Mouse (Mus musculus) CH12.LX (cell line): ENCODE results near the gene Slc25a16. TPM values are rescaled to one million over a fixed set of nuclear protein-coding genes. Genes with fewer than 3 reads are reported as not detected.

Experiments
- DNase-seq: peaks from one replicate; pipeline ENCODE4 v3.0.0-alpha.2; 2013; ENCODE audit errors: extremely low read depth
- H3K27ac ChIP-seq: 2 replicates; pipeline ENCODE4 v1.5.1; 2012; ENCODE audit warnings: low read depth, mild to moderate bottlenecking, control low read depth, moderate library complexity; ENCODE audit not compliant: insufficient read depth
- H3K27me3 ChIP-seq: replicated peaks from 2 replicates; pipeline ENCODE3; 2012; ENCODE audit warnings: inconsistent platforms
- H3K36me3 ChIP-seq, 2 experiments: replicated peaks in 1 of 2; 2 replicates each; pipeline versions ENCODE3 to v1.6.1; 2012; ENCODE audit warnings: inconsistent platforms in 1 of 2, low read length in 1 of 2, mild to moderate bottlenecking in 1 of 2, mixed read lengths in 1 of 2, moderate library complexity in 1 of 2; ENCODE audit not compliant: control insufficient read depth in 1 of 2, insufficient read depth in 1 of 2
- H3K4me1 ChIP-seq, 2 experiments: 2 replicates each; pipeline ENCODE4 v1.6.1; 2012; ENCODE audit warnings: inconsistent platforms in 1 of 2, moderate library complexity in 1 of 2; ENCODE audit not compliant: insufficient read depth in 2 of 2, control insufficient read depth in 1 of 2
- H3K4me2 ChIP-seq: 2 replicates; pipeline ENCODE4 v1.6.1; 2012; ENCODE audit warnings: low read depth, mild to moderate bottlenecking, control low read depth; ENCODE audit not compliant: poor library complexity, insufficient read depth, severe bottlenecking
- H3K4me3 ChIP-seq, 3 experiments: fragments of 150-350 bp in 1 of 3; sonication (generic) in 1 of 3; replicated peaks in 1 of 3; 2 replicates each; pipeline versions ENCODE3 to v1.5.1; 2011 to 2012; ENCODE audit warnings: low read depth in 2 of 3, low read length in 2 of 3, mild to moderate bottlenecking in 2 of 3, moderate library complexity in 2 of 3, control low read depth in 1 of 3, improper control_type of control experiment in 1 of 3, inconsistent platforms in 1 of 3, mixed read lengths in 1 of 3; ENCODE audit not compliant: poor library complexity in 1 of 3
- H3K79me2 ChIP-seq: replicated peaks from 2 replicates; pipeline ENCODE4 v1.6.1; 2012; ENCODE audit warnings: mild to moderate bottlenecking, moderate library complexity; ENCODE audit not compliant: control insufficient read depth, poor library complexity, insufficient read depth, severe bottlenecking; ENCODE audit errors: extremely low read depth
- H3K9ac ChIP-seq: 2 replicates; pipeline ENCODE4 v1.6.1; 2012; ENCODE audit warnings: low read depth, mild to moderate bottlenecking, control low read depth, moderate library complexity; ENCODE audit not compliant: insufficient read depth
- H3K9me3 ChIP-seq: replicated peaks from 2 replicates; pipeline ENCODE3; 2012; ENCODE audit warnings: low read length, inconsistent platforms, mixed read lengths
- BHLHE40 ChIP-seq: IDR thresholded peaks from 2 replicates; pipeline ENCODE4 v1.6.1; 2011; ENCODE audit warnings: mild to moderate bottlenecking, low read depth, low read length, improper control_type of control experiment
- CHD1 ChIP-seq: IDR thresholded peaks from 2 replicates; pipeline ENCODE4 v1.6.1; 2012; ENCODE audit warnings: low read depth, low read length, improper control_type of control experiment, inconsistent platforms
- CHD2 ChIP-seq: IDR thresholded peaks from 2 replicates; pipeline ENCODE4 v1.6.1; 2011; ENCODE audit warnings: low read length, improper control_type of control experiment
- CTCF ChIP-seq, 2 experiments: IDR thresholded peaks in 1 of 2; conservative IDR thresholded peaks in 1 of 2; 2 replicates each; pipeline ENCODE4 v1.5.1; 2011 to 2012; ENCODE audit warnings: low read depth in 2 of 2, low read length in 2 of 2, improper control_type of control experiment in 1 of 2, inconsistent platforms in 1 of 2, mild to moderate bottlenecking in 1 of 2, moderate library complexity in 1 of 2
- E2F4 ChIP-seq: IDR thresholded peaks from 2 replicates; pipeline ENCODE4 v1.6.1; 2011; ENCODE audit warnings: low read depth, low read length, improper control_type of control experiment; ENCODE audit not compliant: insufficient replicate concordance
- ETS1 ChIP-seq: conservative IDR thresholded peaks from 2 replicates; pipeline ENCODE4 v1.6.1; 2012; ENCODE audit warnings: low read depth, mild to moderate bottlenecking, inconsistent platforms, low read length, improper control_type of control experiment, moderate library complexity
- HCFC1 ChIP-seq: IDR thresholded peaks from 2 replicates; pipeline ENCODE4 v1.6.1; 2012; ENCODE audit warnings: low read depth, mild to moderate bottlenecking, inconsistent platforms, low read length, improper control_type of control experiment
- IRF4 ChIP-seq: IDR thresholded peaks from 2 replicates; pipeline ENCODE4 v1.6.1; 2014; ENCODE audit warnings: low read depth, mild to moderate bottlenecking, inconsistent platforms, low read length, improper control_type of control experiment
- JUN ChIP-seq: IDR thresholded peaks from 2 replicates; pipeline ENCODE4 v1.6.1; 2011; ENCODE audit warnings: low read depth, mild to moderate bottlenecking, low read length, improper control_type of control experiment, moderate library complexity; ENCODE audit not compliant: insufficient read depth
- JUND ChIP-seq: conservative IDR thresholded peaks from 2 replicates; pipeline ENCODE4 v1.6.1; 2011; ENCODE audit warnings: low read depth, low read length, improper control_type of control experiment
- KAT2A ChIP-seq: IDR thresholded peaks from 2 replicates; pipeline ENCODE4 v1.6.1; 2012; ENCODE audit warnings: low read length, improper control_type of control experiment, inconsistent platforms; ENCODE audit not compliant: insufficient replicate concordance
- MAFK ChIP-seq: IDR thresholded peaks from 2 replicates; pipeline ENCODE4 v1.6.1; 2011; ENCODE audit warnings: low read length, improper control_type of control experiment; ENCODE audit not compliant: insufficient replicate concordance
- MAX ChIP-seq: IDR thresholded peaks from 2 replicates; pipeline ENCODE4 v1.6.1; 2011; ENCODE audit warnings: low read length, improper control_type of control experiment
- MAZ ChIP-seq: IDR thresholded peaks from 2 replicates; pipeline ENCODE4 v1.6.1; 2012; ENCODE audit warnings: low read depth, mild to moderate bottlenecking, inconsistent platforms, low read length, improper control_type of control experiment, moderate library complexity
- MEF2A ChIP-seq: IDR thresholded peaks from 2 replicates; pipeline ENCODE4 v1.6.1; 2014; ENCODE audit warnings: low read depth, mild to moderate bottlenecking, inconsistent platforms, low read length, improper control_type of control experiment, borderline replicate concordance
- MXI1 ChIP-seq: IDR thresholded peaks from 2 replicates; pipeline ENCODE4 v1.6.1; 2011; ENCODE audit warnings: mild to moderate bottlenecking, low read depth, low read length, improper control_type of control experiment
- NELFE ChIP-seq: IDR thresholded peaks from 2 replicates; pipeline ENCODE4 v1.6.1; 2011; ENCODE audit warnings: low read depth, low read length, improper control_type of control experiment
- NRF1 ChIP-seq: IDR thresholded peaks from 2 replicates; pipeline ENCODE4 v1.6.1; 2014; ENCODE audit warnings: low read depth, mild to moderate bottlenecking, inconsistent platforms, low read length, improper control_type of control experiment, moderate library complexity
- PAX5 ChIP-seq: IDR thresholded peaks from 2 replicates; pipeline ENCODE4 v1.6.1; 2012; ENCODE audit warnings: low read length, inconsistent platforms, mixed read lengths
- POLR2A ChIP-seq: IDR thresholded peaks from 2 replicates; pipeline ENCODE4 v1.6.1; 2011; ENCODE audit warnings: low read depth, mild to moderate bottlenecking, improper control_type of control experiment, low read length
- RAD21 ChIP-seq: IDR thresholded peaks from 2 replicates; pipeline ENCODE4 v1.6.1; 2011; ENCODE audit warnings: low read depth, mild to moderate bottlenecking, low read length, improper control_type of control experiment, moderate library complexity
- SIN3A ChIP-seq: IDR thresholded peaks from 2 replicates; pipeline ENCODE4 v1.6.1; 2012; ENCODE audit warnings: low read length, improper control_type of control experiment, inconsistent platforms
- SMC3 ChIP-seq: IDR thresholded peaks from 2 replicates; pipeline ENCODE4 v1.6.1; 2011; ENCODE audit warnings: low read depth, low read length, improper control_type of control experiment
- TBP ChIP-seq: conservative IDR thresholded peaks from 2 replicates; pipeline ENCODE4 v1.6.1; 2011; ENCODE audit warnings: low read depth, low read length, improper control_type of control experiment
- TCF12 ChIP-seq: IDR thresholded peaks from 2 replicates; pipeline ENCODE4 v1.6.1; 2014; ENCODE audit warnings: low read depth, mild to moderate bottlenecking, inconsistent platforms, low read length, improper control_type of control experiment
- UBTF ChIP-seq: IDR thresholded peaks from 2 replicates; pipeline ENCODE4 v1.6.1; 2012; ENCODE audit warnings: low read depth, mild to moderate bottlenecking, inconsistent platforms, low read length, improper control_type of control experiment, moderate library complexity
- USF2 ChIP-seq: conservative IDR thresholded peaks from 2 replicates; pipeline ENCODE4 v1.6.1; 2011; ENCODE audit warnings: low read depth, low read length, improper control_type of control experiment
- ZC3H11A ChIP-seq: IDR thresholded peaks from 2 replicates; pipeline ENCODE4 v1.6.1; 2012; ENCODE audit warnings: low read depth, mild to moderate bottlenecking, inconsistent platforms, low read length, improper control_type of control experiment
- ZKSCAN1 ChIP-seq: IDR thresholded peaks from 2 replicates; pipeline ENCODE4 v1.6.1; 2012; ENCODE audit warnings: low read depth, inconsistent platforms, low read length, improper control_type of control experiment, borderline replicate concordance
- ZMIZ1 ChIP-seq: IDR thresholded peaks from 2 replicates; pipeline ENCODE4 v1.6.1; 2012; ENCODE audit warnings: low read depth, mild to moderate bottlenecking, inconsistent platforms, low read length, improper control_type of control experiment
- dilution Hi-C: fragments of 300-500 bp; cut with MboI; formaldehyde crosslinking; loops from 2 replicates; pipeline ENCODE4 v1.14.3; 2020; ENCODE audit warnings: low sequenced_read_pairs; ENCODE audit not compliant: extremely low pct_unique_long_range_greater_than_20kb, extremely low pct_ligation_motif_present
- in situ Hi-C: fragments of 300-500 bp; cut with MboI; formaldehyde crosslinking; loops from 3 replicates; pipeline ENCODE4 v1.14.3; 2019; ENCODE audit warnings: low sequenced_read_pairs, low pct_ligation_motif_present, low pct_unique_long_range_greater_than_20kb, mixed read lengths
- polyA plus RNA-seq: library from polyadenylated mRNA; unstranded; fragments of >175 nt; gene quantifications from 2 replicates; pipeline ENCODE4 v1.2.1, GENCODE M21; 2012; ENCODE audit warnings: low read depth; ENCODE audit not compliant: insufficient read length
- total RNA-seq, 2 experiments: library from RNA; depleted of rRNA; stranded (reverse); fragments of 300-350 nt in 1 of 2; fragments of >200 nt in 1 of 2; gene quantifications; 2 replicates each; pipeline ENCODE4 v1.2.3; 2012 to 2014

Slc25a16 gene
- total and polyA plus RNA-seq, 3 experiments, result 9.8 to 27.0 (median 12.1) TPM

- Histone ChIP-seq H3K36me3 (peaks cover 2 to 27% of the 10 kb centered on the region in 2 experiments), H3K9me3 (no peaks in the 10 kb centered on the region), H3K9ac (peak overlapping the region; percentile 37; the same call in 1 of the 2 replicates), H3K4me3 (peak overlapping the region; percentile 12 to 73 (median 37)), H3K27ac (no peak overlapping the region), H3K27me3 (no peaks in the 10 kb centered on the region), H3K4me1 (peaks cover 6 to 32% of the 10 kb centered on the region in 2 experiments), H3K4me2 (peak overlapping the region; percentile 78), H3K79me2 (peaks cover 10% of the 10 kb centered on the region)
- dilution Hi-C loops, result no loop called here
- in situ Hi-C loops, result no loop called here
- DNase-seq, result no peak
- no peak for TF ChIP-seq USF2
- TF ChIP-seq CTCF (conservative IDR thresholded peaks at IDR 0.05 in 1 of 2, IDR thresholded peaks at IDR 0.05 in 1 of 2; ENCODE audit: low read depth in 2 of 2, low read length in 2 of 2), result no peak
- TF ChIP-seq UBTF, result no peak
- TF ChIP-seq MXI1, result no peak
- no peak for TF ChIP-seq MAZ
- TF ChIP-seq HCFC1, result no peak
- no peak for TF ChIP-seq JUN
These were observed 59.2 kb downstream of the Slc25a16 start for GRCm38 (mm10) chr10:62979667-62980038.

- H3K36me3 ChIP-seq, result peaks cover 5 to 32% of the 10 kb centered on the region in 2 experiments
- dilution Hi-C loops, result no loop called here
- H3K4me1 ChIP-seq, result peaks cover 9 to 39% of the 10 kb centered on the region in 2 experiments
- peaks cover 10% of the 10 kb centered on the region for H3K79me2 ChIP-seq
- H3K9me3 ChIP-seq, result no peaks in the 10 kb centered on the region
- TF ChIP-seq CHD2 (peak; percentile 83), JUND (no peak), SMC3 (no peak), KAT2A (0 out of 2 replicates have a peak, but pooled peaks have one; percentile 29), USF2 (no peak), E2F4 (no peak), ZKSCAN1 (no peak), TBP (no peak), SIN3A (peak; percentile 78), RAD21 (peak; percentile 2), PAX5 (no peak), NELFE (peak; percentile 61), MAX (peak; percentile 30; the same call in 1 of the 2 replicates), MAFK (no peak), ZC3H11A (no peak), CHD1 (no peak), POLR2A (peak; percentile 72), ZMIZ1 (no peak), UBTF (peak; percentile 76), BHLHE40 (peak; percentile 11; the same call in 1 of the 2 replicates), IRF4 (peak; percentile 33; the same call in 1 of the 2 replicates), JUN (no peak), MEF2A (no peak), CTCF (conservative IDR thresholded peaks at IDR 0.05 in 1 of 2, IDR thresholded peaks at IDR 0.05 in 1 of 2; ENCODE audit: low read depth in 2 of 2, low read length in 2 of 2) (peak in 1 of 2 experiments; percentile 63; a peak in 2 of 4 replicates), TCF12 (peak; percentile 40; the same call in 1 of the 2 replicates), ETS1 (no peak), NRF1 (peak; percentile 66)
- peak within 1 kb of the TSS; percentile 44; the same call in 1 of the 2 replicates for H3K27ac ChIP-seq
- H3K4me3 ChIP-seq, result peak within 1 kb of the TSS; percentile 73 to 97 (median 83)
- peak; percentile 83 for DNase-seq
- no peaks in the 10 kb centered on the region for H3K27me3 ChIP-seq
- peak within 1 kb of the TSS; percentile 75 for H3K9ac ChIP-seq
- H3K4me2 ChIP-seq, result peak within 1 kb of the TSS; percentile 89
- in situ Hi-C loops, result no loop called here
These were observed 59.9 kb downstream of the Slc25a16 start, which contains the start of gene Rufy2 for GRCm38 (mm10) chr10:62980039-62980954. Gene Rufy2, plus strand, starts transcription at chr10:62980223.
